Mouse (Mus musculus) monocyte, adult 5-6 weeks (primary cell): ENCODE data around the gene Xpc. TPM values are rescaled to one million over a fixed set of nuclear protein-coding genes. Genes with fewer than 3 reads are reported as not detected.
A peak's percentile ranks its signal among the peaks of the same experiment; 100 is the strongest.
"Not testable (repeated sequence)": the region's sequence is repeated elsewhere in the genome, so short reads cannot be mapped to it uniquely, and the experiment has no call there.

Experiments
- ATAC-seq: fragments of 153-309, 156-312 bp; replicated peaks from 2 replicates; pipeline ENCODE4 v1.8.0; 2017; ENCODE audit warnings: mild to moderate bottlenecking; ENCODE audit not compliant: low TSS enrichment, insufficient number of reproducible peaks, severe bottlenecking, poor library complexity, low FRiP score
- total RNA-seq: library from RNA; stranded (forward); fragments of 200-1000, 200-491, 200-594 nt; gene quantifications from 3 replicates; pipeline ENCODE4 v1.2.3, GENCODE M21; 2017

Gene Xpc
- total RNA-seq, 1 experiment from 2014 or later, result 58.5 TPM

GRCm38 (mm10) chr6:91476541-91476940 lies 39.1 kb downstream of the Xpc start:
- no peak for ATAC-seq

GRCm38 (mm10) chr6:91474441-91475190 lies 41.1 kb downstream of the Xpc start:
- no peak for ATAC-seq

- ATAC-seq, result peak; percentile 10; the same call in 1 of the 2 replicates
Observed at GRCm38 (mm10) chr6:91473805-91474440, 41.8 kb downstream of the Xpc start.

- ATAC-seq, result peak; percentile 90
Observed at GRCm38 (mm10) chr6:91472868-91473804, 42.6 kb downstream of the Xpc start, which contains the start of the genes Chchd4 and Tmem43. Gene Chchd4 (minus strand): TSS chr6:91473546. Gene Tmem43 (plus strand): TSS chr6:91473703.

- ATAC-seq, result no peak
Observed at GRCm38 (mm10) chr6:91472319-91472718, 43.4 kb downstream of the Xpc start.

GRCm38 (mm10) chr6:91471427-91471826 lies 44.3 kb downstream of the Xpc start:
- ATAC-seq, result not testable (repeated sequence)

GRCm38 (mm10) chr6:91470712-91471111 lies 45.0 kb downstream of the Xpc start:
- no peak for ATAC-seq

GRCm38 (mm10) chr6:91467106-91467505 lies 48.6 kb downstream of the Xpc start:
- no peak for ATAC-seq

GRCm38 (mm10) chr6:91465756-91466155 lies 49.9 kb downstream of the Xpc start:
- no peak for ATAC-seq

- no peak for ATAC-seq
Observed at GRCm38 (mm10) chr6:91459471-91459870, 56.2 kb downstream of the Xpc start.

GRCm38 (mm10) chr6:91454546-91454945 lies 61.1 kb downstream of the Xpc start:
- no peak for ATAC-seq

GRCm38 (mm10) chr6:91452056-91452455 lies 63.6 kb downstream of the Xpc start:
- no peak for ATAC-seq

GRCm38 (mm10) chr6:91449472-91450225 lies 66.0 kb downstream of the Xpc start:
- no peak for ATAC-seq

- ATAC-seq, result no peak
Observed at GRCm38 (mm10) chr6:91445316-91445715, 70.4 kb downstream of the Xpc start.

- 0 out of 2 replicates have a peak, but pooled peaks have one; percentile 15 for ATAC-seq
Observed at GRCm38 (mm10) chr6:91441145-91441662, 74.5 kb downstream of the Xpc start.

- ATAC-seq, result peak; percentile 96
Observed at GRCm38 (mm10) chr6:91440474-91441144, 75.1 kb downstream of the Xpc start.
